Mouse (Mus musculus): Measurements from ENCODE around the gene Slc25a39. TPM values are rescaled to one million over a fixed set of nuclear protein-coding genes. Genes with fewer than 3 reads are reported as not detected.

Slc25a39 gene
- total and polyA plus RNA-seq, 3 experiments = 55.9 to 231 (median 205) TPM

DNA sequence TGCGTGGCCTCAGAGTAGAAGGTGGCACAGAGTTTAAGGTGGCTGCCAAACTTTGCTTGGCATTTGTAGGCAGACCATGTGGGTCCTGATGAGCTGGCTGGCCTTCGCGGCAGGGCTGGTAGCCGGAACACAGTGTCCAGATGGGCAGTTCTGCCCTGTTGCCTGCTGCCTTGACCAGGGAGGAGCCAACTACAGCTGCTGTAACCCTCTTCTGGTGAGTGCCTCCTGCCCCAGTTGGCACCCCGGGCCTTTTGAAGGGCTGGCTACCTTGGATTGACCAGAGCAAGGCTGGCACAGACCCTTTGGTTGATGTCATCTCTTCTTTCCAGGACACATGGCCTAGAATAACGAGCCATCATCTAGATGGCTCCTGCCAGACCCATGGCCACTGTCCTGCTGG is 25.1 kb upstream of the Slc25a39 start:
- DNase-seq (ENCODE audit: low spot score) (no peak), ATAC-seq (ENCODE audit: extremely low read depth, insufficient number of reproducible peaks, low FRiP score, poor library complexity, severe bottlenecking) (no peak)
- 0 out of 2 replicates have a peak overlapping the region, but pooled peaks have one; percentile 11 for H3K4me3 ChIP-seq (ENCODE audit: low read depth, low read length)
- peaks cover 41% of the 10 kb centered on the region for H3K4me1 ChIP-seq (ENCODE audit: insufficient read depth, low read depth, low read length)
- peaks cover 36% of the 10 kb centered on the region for H3K36me3 ChIP-seq (replicated peaks)
- H3K9me3 ChIP-seq (replicated peaks) = peaks cover 8% of the 10 kb centered on the region
- peaks cover 31% of the 10 kb centered on the region for H3K27me3 ChIP-seq (ENCODE audit: insufficient read depth, low read length)
- no peak for TF ChIP-seq GATA1 (IDR thresholded peaks at IDR 0.05; ENCODE audit: borderline replicate concordance, low read length)
- no peak for TF ChIP-seq GATA2 (IDR thresholded peaks at IDR 0.05; ENCODE audit: borderline replicate concordance, low read depth, low read length)
- no peak for TF ChIP-seq CTCF (IDR thresholded peaks at IDR 0.05; ENCODE audit: low read depth, low read length)
- TF ChIP-seq POLR2AphosphoS5 (IDR thresholded peaks at IDR 0.05; ENCODE audit: insufficient replicate concordance, low read depth, low read length) = no peak
- no peak for TF ChIP-seq TAL1 (conservative IDR thresholded peaks at IDR 0.05; ENCODE audit: low read depth, low read length)

DNA sequence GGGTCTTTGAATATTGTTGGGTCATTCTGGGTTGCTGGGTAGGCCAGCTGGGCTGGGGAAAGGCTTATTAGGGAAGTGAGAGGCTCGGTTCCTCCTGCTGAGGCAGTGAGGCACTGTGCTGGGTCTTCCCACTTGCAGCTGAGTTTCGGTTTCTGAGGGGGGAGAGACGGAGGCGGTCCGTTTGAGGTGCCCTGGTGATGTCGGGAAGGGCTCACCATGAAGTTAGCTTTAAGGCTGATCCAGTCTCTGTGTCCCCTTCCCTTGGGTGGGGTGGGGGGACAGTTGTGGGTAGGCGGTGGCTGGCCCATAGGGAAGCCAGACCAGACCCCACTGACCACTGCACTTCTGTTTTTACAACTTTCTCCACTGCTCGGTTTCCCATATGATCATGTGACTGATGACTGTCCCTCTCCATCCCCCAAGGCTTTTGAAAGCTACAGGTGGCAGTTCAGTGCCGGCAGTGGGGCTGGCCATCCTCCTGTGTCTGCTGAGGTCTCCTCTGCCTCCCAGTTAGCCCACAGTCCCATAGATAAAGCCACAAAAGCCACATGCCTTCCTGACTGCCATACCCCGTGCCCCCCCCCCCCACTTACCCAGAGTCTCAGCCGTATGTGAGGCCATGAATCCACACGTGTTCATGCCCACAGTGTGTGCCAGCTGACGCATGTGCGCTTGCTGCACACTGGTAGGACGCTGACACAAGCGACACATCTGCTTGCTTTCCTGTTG is 24.5 kb upstream of the Slc25a39 start:
- no peak for DNase-seq (ENCODE audit: low spot score)
- Histone ChIP-seq H3K4me1 (ENCODE audit: insufficient read depth, low read depth, low read length) (peaks cover 36% of the 10 kb centered on the region), H3K4me3 (ENCODE audit: low read depth, low read length) (peak overlapping the region; percentile 42; the same call in 1 of the 2 replicates), H3K9me3 (replicated peaks) (peaks cover 2% of the 10 kb centered on the region), H3K36me3 (replicated peaks) (peaks cover 36% of the 10 kb centered on the region), H3K27me3 (ENCODE audit: insufficient read depth, low read length) (peaks cover 25% of the 10 kb centered on the region)
- TF ChIP-seq CTCF (IDR thresholded peaks at IDR 0.05; ENCODE audit: low read depth, low read length) (no peak), POLR2AphosphoS5 (IDR thresholded peaks at IDR 0.05; ENCODE audit: insufficient replicate concordance, low read depth, low read length) (no peak), GATA1 (IDR thresholded peaks at IDR 0.05; ENCODE audit: borderline replicate concordance, low read length) (no peak), TAL1 (conservative IDR thresholded peaks at IDR 0.05; ENCODE audit: low read depth, low read length) (no peak), GATA2 (IDR thresholded peaks at IDR 0.05; ENCODE audit: borderline replicate concordance, low read depth, low read length) (no peak)
- ATAC-seq (ENCODE audit: extremely low read depth, insufficient number of reproducible peaks, low FRiP score, poor library complexity, severe bottlenecking) = no peak

DNA sequence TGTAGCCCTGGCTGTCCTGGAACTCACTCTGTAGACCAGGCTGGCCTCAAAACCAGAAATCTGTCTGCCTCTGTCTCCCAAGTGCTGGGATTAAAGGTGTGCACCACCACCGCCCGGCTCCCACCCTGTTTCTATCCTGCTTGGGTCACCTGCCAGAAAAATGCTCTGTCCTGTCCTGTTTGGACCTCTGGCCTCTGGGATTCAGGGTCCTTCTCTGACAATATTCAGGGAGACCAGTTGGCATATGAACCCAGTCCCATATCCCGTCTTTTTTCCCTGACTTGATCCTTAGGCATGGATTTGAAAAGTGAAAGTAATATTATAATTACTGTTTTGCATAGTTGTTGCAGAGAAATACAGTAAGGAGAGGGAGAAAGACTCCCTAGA is 24.0 kb upstream of the Slc25a39 start:
- H3K36me3 ChIP-seq (replicated peaks) = peaks cover 36% of the 10 kb centered on the region
- no peaks in the 10 kb centered on the region for H3K9me3 ChIP-seq (replicated peaks)
- ATAC-seq (ENCODE audit: extremely low read depth, insufficient number of reproducible peaks, low FRiP score, poor library complexity, severe bottlenecking) = no peak
- DNase-seq (ENCODE audit: low spot score) = no peak
- no peak overlapping the region; the same call in 1 of the 2 replicates for H3K4me3 ChIP-seq (ENCODE audit: low read depth, low read length)
- peaks cover 36% of the 10 kb centered on the region for H3K4me1 ChIP-seq (ENCODE audit: insufficient read depth, low read depth, low read length)
- TF ChIP-seq GATA1 (IDR thresholded peaks at IDR 0.05; ENCODE audit: borderline replicate concordance, low read length) (no peak), POLR2AphosphoS5 (IDR thresholded peaks at IDR 0.05; ENCODE audit: insufficient replicate concordance, low read depth, low read length) (no peak), CTCF (IDR thresholded peaks at IDR 0.05; ENCODE audit: low read depth, low read length) (no peak), GATA2 (IDR thresholded peaks at IDR 0.05; ENCODE audit: borderline replicate concordance, low read depth, low read length) (no peak), TAL1 (conservative IDR thresholded peaks at IDR 0.05; ENCODE audit: low read depth, low read length) (no peak)
- H3K27me3 ChIP-seq (ENCODE audit: insufficient read depth, low read length) = peaks cover 24% of the 10 kb centered on the region

DNA sequence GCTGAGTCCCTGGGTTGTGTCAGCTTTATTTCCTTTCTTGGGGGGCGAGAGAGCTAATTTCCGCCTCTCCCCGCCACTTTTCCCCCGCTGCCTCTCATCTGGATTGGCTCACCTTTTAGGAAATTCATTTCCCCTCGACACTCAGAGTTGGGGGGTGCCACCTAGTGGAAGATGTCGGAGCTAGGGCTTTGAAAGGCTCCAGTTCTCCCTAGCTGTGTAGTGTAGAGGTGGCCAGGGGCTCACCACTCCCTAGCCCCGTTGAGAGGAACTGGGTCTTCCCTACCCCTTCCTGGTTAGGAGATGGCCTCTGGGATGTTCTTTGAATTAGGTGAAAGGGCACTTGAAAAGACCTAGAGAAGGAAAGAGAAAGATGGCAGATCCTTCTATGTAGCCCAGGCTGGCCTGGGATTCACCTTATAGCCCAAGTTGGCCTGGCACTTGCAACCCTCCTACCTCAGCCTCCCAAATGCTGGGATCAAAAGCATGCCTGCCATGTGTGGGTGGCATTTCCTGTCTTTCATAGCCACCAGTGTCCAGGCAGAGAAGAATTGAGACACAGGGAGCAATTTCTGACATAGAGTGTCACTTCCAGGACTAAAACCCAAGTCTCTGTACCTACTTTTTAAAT is 23.4 kb upstream of the Slc25a39 start:
- peak; percentile 73 for DNase-seq (ENCODE audit: low spot score)
- no peak for ATAC-seq (ENCODE audit: extremely low read depth, insufficient number of reproducible peaks, low FRiP score, poor library complexity, severe bottlenecking)
- Histone ChIP-seq H3K36me3 (replicated peaks) (peaks cover 31% of the 10 kb centered on the region), H3K9me3 (replicated peaks) (no peaks in the 10 kb centered on the region), H3K4me3 (ENCODE audit: low read depth, low read length) (peak overlapping the region; percentile 72), H3K4me1 (ENCODE audit: insufficient read depth, low read depth, low read length) (peaks cover 36% of the 10 kb centered on the region), H3K27me3 (ENCODE audit: insufficient read depth, low read length) (peaks cover 27% of the 10 kb centered on the region)
- TF ChIP-seq GATA2 (IDR thresholded peaks at IDR 0.05; ENCODE audit: borderline replicate concordance, low read depth, low read length) (no peak), TAL1 (conservative IDR thresholded peaks at IDR 0.05; ENCODE audit: low read depth, low read length) (no peak), POLR2AphosphoS5 (IDR thresholded peaks at IDR 0.05; ENCODE audit: insufficient replicate concordance, low read depth, low read length) (no peak), CTCF (IDR thresholded peaks at IDR 0.05; ENCODE audit: low read depth, low read length) (peak; percentile 60)

DNA sequence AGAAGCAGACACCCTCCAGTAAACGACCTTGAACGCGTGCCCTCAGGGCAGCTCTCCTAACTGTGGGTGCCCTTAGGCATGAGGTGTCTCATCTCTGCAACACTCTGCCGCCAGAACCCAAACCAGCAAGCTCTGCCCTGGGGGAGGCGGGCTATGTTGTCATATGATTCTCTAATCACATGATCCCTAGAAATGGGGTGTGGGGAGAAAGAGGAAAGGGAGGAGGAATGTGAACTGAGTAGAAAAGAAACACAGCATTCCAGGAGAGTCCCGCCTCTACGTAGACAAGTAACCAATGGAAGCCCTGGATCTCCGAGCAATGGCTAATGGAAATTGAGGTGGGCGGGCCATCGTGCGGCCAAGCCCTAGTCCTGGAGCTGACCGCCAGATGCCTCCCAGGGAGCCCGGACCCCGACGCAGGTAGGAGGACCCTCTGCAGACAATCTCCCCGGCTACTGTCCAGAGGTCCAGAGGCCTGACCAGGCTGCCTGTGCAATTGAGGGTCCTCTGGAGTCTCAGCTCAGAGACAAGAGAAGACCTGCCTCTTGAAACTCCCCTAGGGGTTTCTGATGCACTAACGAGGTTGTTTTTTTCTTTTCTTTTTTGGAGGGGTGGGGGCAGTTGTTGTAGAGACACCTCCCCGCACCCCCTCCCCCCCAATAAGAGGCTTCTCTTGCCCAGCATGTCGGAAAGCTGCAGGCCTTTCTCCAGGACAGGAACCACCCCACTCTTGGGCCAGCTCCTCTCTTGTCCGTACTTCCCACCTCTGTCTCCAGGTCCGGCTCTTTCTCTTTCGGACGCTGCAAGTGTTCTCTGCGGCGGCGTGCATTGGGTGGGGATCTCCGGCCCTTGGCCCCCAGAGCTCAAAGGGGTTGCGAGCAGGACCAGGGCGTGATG is 22.6 kb upstream of the Slc25a39 start, which contains the start of gene Grn:
Gene Grn, plus strand, starts transcription at position 195 of the 897 bp plus-strand sequence.
- H3K4me3 ChIP-seq (ENCODE audit: low read depth, low read length) = peak within 1 kb of the TSS; percentile 72
- DNase-seq (ENCODE audit: low spot score) = peak; percentile 91
- peak; percentile 90 for ATAC-seq (ENCODE audit: extremely low read depth, insufficient number of reproducible peaks, low FRiP score, poor library complexity, severe bottlenecking)
- H3K4me1 ChIP-seq (ENCODE audit: insufficient read depth, low read depth, low read length) = peaks cover 41% of the 10 kb centered on the region
- H3K9me3 ChIP-seq (replicated peaks) = no peaks in the 10 kb centered on the region
- peaks cover 25% of the 10 kb centered on the region for H3K27me3 ChIP-seq (ENCODE audit: insufficient read depth, low read length)
- peaks cover 23% of the 10 kb centered on the region for H3K36me3 ChIP-seq (replicated peaks)
- TF ChIP-seq GATA1 (IDR thresholded peaks at IDR 0.05; ENCODE audit: borderline replicate concordance, low read length) (no peak), CTCF (IDR thresholded peaks at IDR 0.05; ENCODE audit: low read depth, low read length) (no peak), TAL1 (conservative IDR thresholded peaks at IDR 0.05; ENCODE audit: low read depth, low read length) (no peak), POLR2AphosphoS5 (IDR thresholded peaks at IDR 0.05; ENCODE audit: insufficient replicate concordance, low read depth, low read length) (no peak), GATA2 (IDR thresholded peaks at IDR 0.05; ENCODE audit: borderline replicate concordance, low read depth, low read length) (no peak)
